Mouse (Mus musculus) erythroblast, adult 5-6 weeks (primary cell): ENCODE results near the gene Aspscr1. TPM values are rescaled to one million over a fixed set of nuclear protein-coding genes. Genes with fewer than 3 reads are reported as not detected.
A peak's percentile ranks its signal among the peaks of the same experiment; 100 is the strongest.
"Not testable (repeated sequence)": the region's sequence is repeated elsewhere in the genome, so short reads cannot be mapped to it uniquely, and the experiment has no call there.

Source experiments
- ATAC-seq: replicated peaks from 2 replicates; pipeline ENCODE4 v1.8.0; 2016; ENCODE audit warnings: moderate number of reproducible peaks, mild to moderate bottlenecking, moderate TSS enrichment, inconsistent platforms; ENCODE audit not compliant: poor library complexity, low FRiP score, severe bottlenecking
- total RNA-seq, 2 experiments: library from RNA; stranded (forward) in 1 of 2; stranded (reverse) in 1 of 2; fragments of 150-400 nt in 1 of 2; fragments of 200-764, 138-1000 nt in 1 of 2; gene quantifications; 2 replicates each; pipeline versions ENCODE4 v1.2.3 to v1.2.4; 2015 to 2017; ENCODE audit warnings: low replicate concordance in 2 of 2

Aspscr1 gene
- total RNA-seq, 2 experiments from 2014 or later, result 15.9 to 16.7 TPM

GRCm38 (mm10) chr11:120728530-120729240 is 55.9 kb downstream of the Aspscr1 start:
- ATAC-seq, result no peak

GRCm38 (mm10) chr11:120729432-120730050 is 56.8 kb downstream of the Aspscr1 start:
- ATAC-seq, result not testable (repeated sequence)

- ATAC-seq, result no peak
These were observed 57.6 kb downstream of the Aspscr1 start for GRCm38 (mm10) chr11:120730331-120730870.

GRCm38 (mm10) chr11:120731395-120731794 is 58.6 kb downstream of the Aspscr1 start:
- no peak for ATAC-seq

GRCm38 (mm10) chr11:120731858-120732680 is 59.3 kb downstream of the Aspscr1 start, which contains the start of gene Cbr2:
Cbr2 (minus strand) TSS chr11:120732114.
- ATAC-seq, result no peak

GRCm38 (mm10) chr11:120733521-120733920 is 60.7 kb downstream of the Aspscr1 start:
- no peak for ATAC-seq

- no peak for ATAC-seq
These were observed 63.7 kb downstream of the Aspscr1 start for GRCm38 (mm10) chr11:120736424-120736823.

- no peak for ATAC-seq
These were observed 68.2 kb downstream of the Aspscr1 start for GRCm38 (mm10) chr11:120740981-120741380.

GRCm38 (mm10) chr11:120744121-120744701 is 71.4 kb downstream of the Aspscr1 start:
- no peak for ATAC-seq

GRCm38 (mm10) chr11:120747974-120748373 is 75.2 kb downstream of the Aspscr1 start:
- no peak for ATAC-seq

GRCm38 (mm10) chr11:120749430-120749829 is 76.7 kb downstream of the Aspscr1 start:
- peak; percentile 73; the same call in 1 of the 2 replicates for ATAC-seq

- ATAC-seq, result no peak
These were observed 78.8 kb downstream of the Aspscr1 start for GRCm38 (mm10) chr11:120751606-120752005.

Other genes starting within 250 kb of the Aspscr1 start
Only the 30 nearest of the 32 such genes appear.
- not detected in 2 replicates for gene Pde6g, start 219.5 kb upstream of the Aspscr1 start, total RNA-seq (2015; ENCODE audit: low replicate concordance)
- not detected in 2 replicates for gene Pde6g, start 219.5 kb upstream of the Aspscr1 start, total RNA-seq (2017; ENCODE audit: low replicate concordance)
- gene Oxld1, start 214.9 kb upstream of the Aspscr1 start, total RNA-seq (2015; ENCODE audit: low replicate concordance), result 7.3 TPM in 1 of 2 replicates, not detected in the other
- gene Oxld1, start 214.9 kb upstream of the Aspscr1 start, total RNA-seq (2017; ENCODE audit: low replicate concordance), result 6.1 and 6.9 TPM in 2 replicates
- gene Ccdc137, start 214.9 kb upstream of the Aspscr1 start, total RNA-seq (2015; ENCODE audit: low replicate concordance), result 1.5 and 2.1 TPM in 2 replicates
- 1.5 and 16.8 TPM in 2 replicates for gene Ccdc137, start 214.9 kb upstream of the Aspscr1 start, total RNA-seq (2017; ENCODE audit: low replicate concordance)
- gene Arl16, start 205.4 kb upstream of the Aspscr1 start, total RNA-seq (2015; ENCODE audit: low replicate concordance), result 4.2 and 5.9 TPM in 2 replicates
- gene Arl16, start 205.4 kb upstream of the Aspscr1 start, total RNA-seq (2017; ENCODE audit: low replicate concordance), result 3.3 TPM in 1 of 2 replicates, not detected in the other
- 12.1 and 16.1 TPM in 2 replicates for gene Mrpl12, start 188.4 kb upstream of the Aspscr1 start, total RNA-seq (2015; ENCODE audit: low replicate concordance)
- gene Mrpl12, start 188.4 kb upstream of the Aspscr1 start, total RNA-seq (2017; ENCODE audit: low replicate concordance), result 12.1 and 15.6 TPM in 2 replicates
- 6.9 and 11.1 TPM in 2 replicates for gene Slc25a10, start 181.1 kb upstream of the Aspscr1 start, total RNA-seq (2015; ENCODE audit: low replicate concordance)
- 4.7 and 6.0 TPM in 2 replicates for gene Slc25a10, start 181.1 kb upstream of the Aspscr1 start, total RNA-seq (2017; ENCODE audit: low replicate concordance)
- not detected in 2 replicates for gene Gcgr, start 142.3 kb upstream of the Aspscr1 start, total RNA-seq (2015; ENCODE audit: low replicate concordance)
- gene Gcgr, start 142.3 kb upstream of the Aspscr1 start, total RNA-seq (2017; ENCODE audit: low replicate concordance), result not detected in 2 replicates
- 8.1 and 17.6 TPM in 2 replicates for gene Mcrip1, start 123.2 kb upstream of the Aspscr1 start, total RNA-seq (2015; ENCODE audit: low replicate concordance)
- gene Mcrip1, start 123.2 kb upstream of the Aspscr1 start, total RNA-seq (2017; ENCODE audit: low replicate concordance), result 3.2 and 9.6 TPM in 2 replicates
- not detected in 2 replicates for gene Ppp1r27, start 121.8 kb upstream of the Aspscr1 start, total RNA-seq (2015; ENCODE audit: low replicate concordance)
- gene Ppp1r27, start 121.8 kb upstream of the Aspscr1 start, total RNA-seq (2017; ENCODE audit: low replicate concordance), result not detected in 2 replicates
- gene P4hb, start 99.7 kb upstream of the Aspscr1 start, total RNA-seq (2015; ENCODE audit: low replicate concordance), result 108 and 148 TPM in 2 replicates
- 136 and 145 TPM in 2 replicates for gene P4hb, start 99.7 kb upstream of the Aspscr1 start, total RNA-seq (2017; ENCODE audit: low replicate concordance)
- gene Arhgdia, start 91.3 kb upstream of the Aspscr1 start, total RNA-seq (2015; ENCODE audit: low replicate concordance), result 101 and 127 TPM in 2 replicates
- 35.7 and 38.1 TPM in 2 replicates for gene Arhgdia, start 91.3 kb upstream of the Aspscr1 start, total RNA-seq (2017; ENCODE audit: low replicate concordance)
- 60.6 and 67.8 TPM in 2 replicates for gene Alyref, start 74.6 kb upstream of the Aspscr1 start, total RNA-seq (2015; ENCODE audit: low replicate concordance)
- 86.1 and 86.4 TPM in 2 replicates for gene Alyref, start 74.6 kb upstream of the Aspscr1 start, total RNA-seq (2017; ENCODE audit: low replicate concordance)
- 15.0 and 16.9 TPM in 2 replicates for gene Anapc11, start 74.6 kb upstream of the Aspscr1 start, total RNA-seq (2015; ENCODE audit: low replicate concordance)
- gene Anapc11, start 74.6 kb upstream of the Aspscr1 start, total RNA-seq (2017; ENCODE audit: low replicate concordance), result 0.56 and 6.5 TPM in 2 replicates
- not detected in 2 replicates for gene Npb, start 64.5 kb upstream of the Aspscr1 start, total RNA-seq (2015; ENCODE audit: low replicate concordance)
- gene Npb, start 64.5 kb upstream of the Aspscr1 start, total RNA-seq (2017; ENCODE audit: low replicate concordance), result not detected in 2 replicates
- gene Pcyt2, start 55.0 kb upstream of the Aspscr1 start, total RNA-seq (2015; ENCODE audit: low replicate concordance), result 7.7 and 20.7 TPM in 2 replicates
- gene Pcyt2, start 55.0 kb upstream of the Aspscr1 start, total RNA-seq (2017; ENCODE audit: low replicate concordance), result 19.8 and 39.8 TPM in 2 replicates
- 21.9 and 26.1 TPM in 2 replicates for gene Sirt7, start 47.7 kb upstream of the Aspscr1 start, total RNA-seq (2015; ENCODE audit: low replicate concordance)
- 48.8 and 52.1 TPM in 2 replicates for gene Sirt7, start 47.7 kb upstream of the Aspscr1 start, total RNA-seq (2017; ENCODE audit: low replicate concordance)
- gene Mafg, start 39.4 kb upstream of the Aspscr1 start, total RNA-seq (2015; ENCODE audit: low replicate concordance), result 65.3 and 78.0 TPM in 2 replicates
- gene Mafg, start 39.4 kb upstream of the Aspscr1 start, total RNA-seq (2017; ENCODE audit: low replicate concordance), result 137 and 154 TPM in 2 replicates
- 2.3 TPM in 1 of 2 replicates, not detected in the other for gene Pycr1, start 29.2 kb upstream of the Aspscr1 start, total RNA-seq (2015; ENCODE audit: low replicate concordance)
- gene Pycr1, start 29.2 kb upstream of the Aspscr1 start, total RNA-seq (2017; ENCODE audit: low replicate concordance), result not detected in 2 replicates
- gene Myadml2, start 24.8 kb upstream of the Aspscr1 start, total RNA-seq (2015; ENCODE audit: low replicate concordance), result not detected in 2 replicates
- not detected in 2 replicates for gene Myadml2, start 24.8 kb upstream of the Aspscr1 start, total RNA-seq (2017; ENCODE audit: low replicate concordance)
- not detected in 2 replicates for gene Notum, start 11.8 kb upstream of the Aspscr1 start, total RNA-seq (2015; ENCODE audit: low replicate concordance)
- not detected in 2 replicates for gene Notum, start 11.8 kb upstream of the Aspscr1 start, total RNA-seq (2017; ENCODE audit: low replicate concordance)
- 24.5 and 59.8 TPM in 2 replicates for gene Cenpx, start 40.8 kb downstream of the Aspscr1 start, total RNA-seq (2015; ENCODE audit: low replicate concordance)
- 2.2 and 10.8 TPM in 2 replicates for gene Cenpx, start 40.8 kb downstream of the Aspscr1 start, total RNA-seq (2017; ENCODE audit: low replicate concordance)
- 1.5 and 2.3 TPM in 2 replicates for gene Lrrc45, start 41.0 kb downstream of the Aspscr1 start, total RNA-seq (2015; ENCODE audit: low replicate concordance)
- 3.7 and 7.0 TPM in 2 replicates for gene Lrrc45, start 41.0 kb downstream of the Aspscr1 start, total RNA-seq (2017; ENCODE audit: low replicate concordance)
- gene Rac3, start 48.5 kb downstream of the Aspscr1 start, total RNA-seq (2015; ENCODE audit: low replicate concordance), result 3.3 TPM in 1 of 2 replicates, not detected in the other
- not detected in 2 replicates for gene Rac3, start 48.5 kb downstream of the Aspscr1 start, total RNA-seq (2017; ENCODE audit: low replicate concordance)
- 6.1 and 6.5 TPM in 2 replicates for gene Dcxr, start 54.3 kb downstream of the Aspscr1 start, total RNA-seq (2015; ENCODE audit: low replicate concordance)
- gene Dcxr, start 54.3 kb downstream of the Aspscr1 start, total RNA-seq (2017; ENCODE audit: low replicate concordance), result 1.9 and 3.1 TPM in 2 replicates
- 9.0 TPM in 1 of 2 replicates, not detected in the other for gene Cbr2, start 59.1 kb downstream of the Aspscr1 start, total RNA-seq (2015; ENCODE audit: low replicate concordance)
- gene Cbr2, start 59.1 kb downstream of the Aspscr1 start, total RNA-seq (2017; ENCODE audit: low replicate concordance), result not detected in 2 replicates
- gene Hmga1b, start 89.8 kb downstream of the Aspscr1 start, total RNA-seq (2015; ENCODE audit: low replicate concordance), result 7.1 and 52.7 TPM in 2 replicates
- 0.77 and 7.7 TPM in 2 replicates for gene Hmga1b, start 89.8 kb downstream of the Aspscr1 start, total RNA-seq (2017; ENCODE audit: low replicate concordance)
- gene Rfng, start 111.2 kb downstream of the Aspscr1 start, total RNA-seq (2015; ENCODE audit: low replicate concordance), result 0.58 and 5.0 TPM in 2 replicates
- gene Rfng, start 111.2 kb downstream of the Aspscr1 start, total RNA-seq (2017; ENCODE audit: low replicate concordance), result 0.60 and 1.3 TPM in 2 replicates
- gene Gps1, start 111.3 kb downstream of the Aspscr1 start, total RNA-seq (2015; ENCODE audit: low replicate concordance), result 22.8 and 28.4 TPM in 2 replicates
- 16.2 and 18.1 TPM in 2 replicates for gene Gps1, start 111.3 kb downstream of the Aspscr1 start, total RNA-seq (2017; ENCODE audit: low replicate concordance)
- gene Dus1l, start 123.4 kb downstream of the Aspscr1 start, total RNA-seq (2015; ENCODE audit: low replicate concordance), result 10.0 and 12.5 TPM in 2 replicates
- gene Dus1l, start 123.4 kb downstream of the Aspscr1 start, total RNA-seq (2017; ENCODE audit: low replicate concordance), result 6.4 and 8.5 TPM in 2 replicates
- gene Fasn, start 151.6 kb downstream of the Aspscr1 start, total RNA-seq (2015; ENCODE audit: low replicate concordance), result 6.5 and 7.9 TPM in 2 replicates
- 2.6 TPM in 2 replicates for gene Fasn, start 151.6 kb downstream of the Aspscr1 start, total RNA-seq (2017; ENCODE audit: low replicate concordance)